Mouse (Mus musculus) megakaryocyte, adult 5-6 weeks (primary cell): ENCODE measurements at regions not wholly inside any gene's neighbourhood (a gene's known extent, or its start where the extent isn't known, plus 50 kb on each side); places are given as distances from the start of the nearest gene placed in this dataset.

Source experiments
- ATAC-seq: 2 replicates; pipeline ENCODE4 v1.8.0; 2016; ENCODE audit warnings: mild to moderate bottlenecking, inconsistent platforms; ENCODE audit not compliant: poor library complexity, severe bottlenecking

- no peak for ATAC-seq
Measured at GRCm38 (mm10) chr9:79045314-79045713, 430.0 kb downstream of the Cd109 start.

- no peak for ATAC-seq
Measured at GRCm38 (mm10) chr9:79071961-79072360, 456.6 kb downstream of the Cd109 start.

- ATAC-seq: no peak
Measured at GRCm38 (mm10) chr9:79109611-79110010, 494.3 kb downstream of the Cd109 start.

- ATAC-seq: no peak
Measured at GRCm38 (mm10) chr9:79111326-79111725, 496.0 kb downstream of the Cd109 start.

- ATAC-seq: no peak
Measured at GRCm38 (mm10) chr9:79140970-79141369, 525.6 kb downstream of the Cd109 start.

- ATAC-seq: no peak
Measured at GRCm38 (mm10) chr9:79146004-79146403, 530.7 kb downstream of the Cd109 start.

GRCm38 (mm10) chr9:79165596-79165995 lies 550.2 kb downstream of the Cd109 start:
- no peak for ATAC-seq

- no peak for ATAC-seq
Measured at GRCm38 (mm10) chr9:79173036-79173435, 545.6 kb downstream of the Col12a1 start.

GRCm38 (mm10) chr9:79179954-79180353 lies 538.7 kb downstream of the Col12a1 start:
- no peak for ATAC-seq

- no peak for ATAC-seq
Measured at GRCm38 (mm10) chr9:79195420-79195819, 523.2 kb downstream of the Col12a1 start.

GRCm38 (mm10) chr9:79201755-79202154 lies 516.9 kb downstream of the Col12a1 start:
- ATAC-seq: no peak

GRCm38 (mm10) chr9:79213364-79213763 lies 505.3 kb downstream of the Col12a1 start:
- no peak for ATAC-seq

GRCm38 (mm10) chr9:79215986-79216385 lies 502.6 kb downstream of the Col12a1 start:
- ATAC-seq: no peak

- ATAC-seq: no peak
Measured at GRCm38 (mm10) chr9:79216432-79216831, 502.2 kb downstream of the Col12a1 start.

- ATAC-seq: no peak
Measured at GRCm38 (mm10) chr9:79233081-79233480, 485.6 kb downstream of the Col12a1 start.

GRCm38 (mm10) chr9:79233751-79234150 lies 484.9 kb downstream of the Col12a1 start:
- ATAC-seq: no peak

- ATAC-seq: no peak
Measured at GRCm38 (mm10) chr9:79269646-79270213, 448.9 kb downstream of the Col12a1 start.

- ATAC-seq: no peak
Measured at GRCm38 (mm10) chr9:79270256-79270655, 448.4 kb downstream of the Col12a1 start.

- no peak for ATAC-seq
Measured at GRCm38 (mm10) chr9:79287849-79288248, 430.8 kb downstream of the Col12a1 start.

GRCm38 (mm10) chr9:79295306-79295705 lies 423.3 kb downstream of the Col12a1 start:
- no peak for ATAC-seq

- no peak for ATAC-seq
Measured at GRCm38 (mm10) chr9:79301580-79301979, 417.1 kb downstream of the Col12a1 start.

- no peak for ATAC-seq
Measured at GRCm38 (mm10) chr9:79310591-79310990, 408.0 kb downstream of the Col12a1 start.

- no peak for ATAC-seq
Measured at GRCm38 (mm10) chr9:79317411-79317810, 401.2 kb downstream of the Col12a1 start.
